Mouse (Mus musculus) right cerebral cortex, adult 2 months (tissue): ENCODE results near the gene Olfr155.

Source experiments
- DNase-seq, 2 experiments: peaks; one replicate each; pipeline ENCODE4 v3.0.0; 2021 to 2022; ENCODE audit warnings: low spot score in 2 of 2

Gene Olfr155

GRCm38 (mm10) chr4:43891247-43891646 lies 39.9 kb downstream of the Olfr155 start:
- DNase-seq, result no peak

- no peak for DNase-seq
Measured at GRCm38 (mm10) chr4:43897209-43897608, 45.8 kb downstream of the Olfr155 start.

GRCm38 (mm10) chr4:43899197-43899596 lies 47.8 kb downstream of the Olfr155 start:
- no peak for DNase-seq

- DNase-seq, result no peak
Measured at GRCm38 (mm10) chr4:43903690-43904089, 52.3 kb downstream of the Olfr155 start.

- DNase-seq, result peak; percentile 76 to 85
Measured at GRCm38 (mm10) chr4:43906443-43906842, 55.1 kb downstream of the Olfr155 start.
